Mouse (Mus musculus) midbrain, embryonic 15.5 days (tissue): Measurements from ENCODE around the gene Gm20388. TPM values are rescaled to one million over a fixed set of nuclear protein-coding genes. Genes with fewer than 3 reads are reported as not detected.

Experiments used
- ATAC-seq: fragments of 200-750 bp; cut with Nextera tagmentation; replicated peaks from 2 replicates; pipeline ENCODE4 v1.8.0; 2017; ENCODE audit warnings: moderate TSS enrichment
- H3K27ac ChIP-seq: fragments of 300-500 bp; sonication (generic); 2 replicates; pipeline ENCODE4 v1.5.1; 2015; ENCODE audit warnings: mild to moderate bottlenecking, inconsistent platforms
- H3K27me3 ChIP-seq: fragments of 300-500 bp; sonication (generic); replicated peaks from 2 replicates; pipeline ENCODE4 v1.6.1; 2015; ENCODE audit warnings: inconsistent platforms
- H3K36me3 ChIP-seq: fragments of 300-500 bp; sonication (generic); replicated peaks from 2 replicates; pipeline ENCODE4 v1.6.1; 2015; ENCODE audit warnings: inconsistent platforms
- H3K4me1 ChIP-seq: fragments of 300-500 bp; sonication (generic); 2 replicates; pipeline ENCODE4 v1.6.1; 2015; ENCODE audit warnings: inconsistent platforms
- H3K4me2 ChIP-seq: fragments of 300-500 bp; sonication (generic); 2 replicates; pipeline ENCODE4 v1.6.1; 2015; ENCODE audit warnings: inconsistent platforms, mild to moderate bottlenecking, moderate library complexity
- H3K4me3 ChIP-seq: fragments of 300-500 bp; sonication (generic); 2 replicates; pipeline ENCODE4 v1.5.1; 2015; ENCODE audit warnings: mild to moderate bottlenecking, inconsistent platforms
- H3K9ac ChIP-seq: fragments of 300-500 bp; sonication (generic); 2 replicates; pipeline ENCODE4 v1.6.1; 2015; ENCODE audit warnings: mild to moderate bottlenecking, inconsistent platforms
- H3K9me3 ChIP-seq: fragments of 300-500 bp; sonication (generic); 2 replicates; pipeline ENCODE4 v1.6.1; 2016; ENCODE audit warnings: inconsistent platforms
- WGBS: fragments of 180-500 bp; shearing (Covaris S2); methylation state at CpG from one replicate; pipeline ENCODE4 v1.1.7; 2015; ENCODE audit warnings: mixed read lengths; 5-methylcytosine and 5-hydroxymethylcytosine counted together
- polyA plus RNA-seq: library from polyadenylated mRNA; unstranded; fragments of >200 nt; fragmentation: Nextera tagmentation; extraction: Ambion mirVana; gene quantifications from 2 replicates; pipeline ENCODE4 v1.2.1, GENCODE M21; 2015

Gene Gm20388
- polyA plus RNA-seq, 1 experiment from 2014 or later = 5.6 TPM

- no peaks in the 10 kb centered on the region for H3K36me3 ChIP-seq
- no peaks in the 10 kb centered on the region for H3K27me3 ChIP-seq
- no peak for ATAC-seq
- H3K4me2 ChIP-seq = no peak overlapping the region
- no peaks in the 10 kb centered on the region for H3K9me3 ChIP-seq
- no peak overlapping the region for H3K4me3 ChIP-seq
- H3K4me1 ChIP-seq = no peaks in the 10 kb centered on the region; the same call in 1 of the 2 replicates
- H3K9ac ChIP-seq = no peak overlapping the region
- no peak overlapping the region for H3K27ac ChIP-seq
- WGBS = 87% methylated on average over 17 of the region's 17 CpGs
Measured at GRCm38 (mm10) chr8:121016621-121017020, 1106.0 kb downstream of the Gm20388 start.

- no peak overlapping the region for H3K27ac ChIP-seq
- H3K9me3 ChIP-seq = no peaks in the 10 kb centered on the region
- H3K36me3 ChIP-seq = no peaks in the 10 kb centered on the region
- no peak overlapping the region for H3K4me2 ChIP-seq
- no peak overlapping the region for H3K9ac ChIP-seq
- no peak for ATAC-seq
- no peaks in the 10 kb centered on the region for H3K27me3 ChIP-seq
- H3K4me3 ChIP-seq = no peak overlapping the region
- 71% methylated on average over 10 of the region's 10 CpGs for WGBS
- no peaks in the 10 kb centered on the region; the same call in 1 of the 2 replicates for H3K4me1 ChIP-seq
Measured at GRCm38 (mm10) chr8:121018236-121018635, 1107.6 kb downstream of the Gm20388 start.

GRCm38 (mm10) chr8:121021488-121021887 lies 1110.8 kb downstream of the Gm20388 start:
- no peaks in the 10 kb centered on the region for H3K9me3 ChIP-seq
- no peak overlapping the region for H3K4me2 ChIP-seq
- no peak overlapping the region for H3K4me3 ChIP-seq
- WGBS = 46% methylated on average over 12 of the region's 12 CpGs
- no peaks in the 10 kb centered on the region for H3K36me3 ChIP-seq
- no peak for ATAC-seq
- no peak overlapping the region for H3K27ac ChIP-seq
- no peaks in the 10 kb centered on the region for H3K27me3 ChIP-seq
- H3K4me1 ChIP-seq = no peaks in the 10 kb centered on the region; the same call in 1 of the 2 replicates
- no peak overlapping the region for H3K9ac ChIP-seq

- H3K9me3 ChIP-seq = no peaks in the 10 kb centered on the region
- no peak overlapping the region for H3K27ac ChIP-seq
- 84% methylated on average over 4 of the region's 4 CpGs for WGBS
- H3K9ac ChIP-seq = no peak overlapping the region
- no peaks in the 10 kb centered on the region for H3K36me3 ChIP-seq
- no peaks in the 10 kb centered on the region for H3K27me3 ChIP-seq
- H3K4me3 ChIP-seq = no peak overlapping the region
- H3K4me1 ChIP-seq = no peaks in the 10 kb centered on the region; the same call in 1 of the 2 replicates
- H3K4me2 ChIP-seq = no peak overlapping the region
- no peak for ATAC-seq
Measured at GRCm38 (mm10) chr8:121023003-121023402, 1112.4 kb downstream of the Gm20388 start.

DNA sequence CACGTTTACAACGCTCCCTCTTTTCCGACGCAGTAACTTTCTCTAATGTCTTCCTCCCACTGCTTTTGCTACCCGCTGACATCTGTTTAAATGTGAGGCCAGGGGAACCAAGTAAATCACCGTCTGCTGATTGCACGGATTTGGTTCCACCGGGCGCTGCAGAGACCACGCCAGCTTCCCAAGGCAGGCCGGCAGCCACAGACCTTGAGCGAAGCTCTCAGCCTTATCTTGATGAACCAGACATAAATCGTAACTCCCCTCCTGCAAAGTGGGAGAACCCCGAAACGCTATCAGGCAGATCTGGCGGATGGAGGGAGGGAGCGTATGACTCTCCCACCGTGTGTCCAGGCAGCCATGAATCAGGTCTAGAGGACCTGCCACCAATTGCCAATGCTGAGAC lies 1113.1 kb downstream of the Gm20388 start:
- no peaks in the 10 kb centered on the region; the same call in 1 of the 2 replicates for H3K4me1 ChIP-seq
- no peak overlapping the region for H3K27ac ChIP-seq
- no peak overlapping the region for H3K9ac ChIP-seq
- H3K4me3 ChIP-seq = no peak overlapping the region
- no peak overlapping the region for H3K4me2 ChIP-seq
- no peaks in the 10 kb centered on the region for H3K9me3 ChIP-seq
- ATAC-seq = no peak
- H3K36me3 ChIP-seq = no peaks in the 10 kb centered on the region
- WGBS = 78% methylated on average over 18 of the region's 18 CpGs
- no peaks in the 10 kb centered on the region for H3K27me3 ChIP-seq

GRCm38 (mm10) chr8:121025486-121025885 lies 1114.8 kb downstream of the Gm20388 start:
- no peak for ATAC-seq
- H3K9me3 ChIP-seq = no peaks in the 10 kb centered on the region
- no peaks in the 10 kb centered on the region for H3K36me3 ChIP-seq
- no peak overlapping the region for H3K4me3 ChIP-seq
- no peaks in the 10 kb centered on the region; the same call in 1 of the 2 replicates for H3K4me1 ChIP-seq
- 78% methylated on average over 5 of the region's 5 CpGs for WGBS
- no peaks in the 10 kb centered on the region for H3K27me3 ChIP-seq
- no peak overlapping the region for H3K4me2 ChIP-seq
- no peak overlapping the region for H3K27ac ChIP-seq
- no peak overlapping the region for H3K9ac ChIP-seq

GRCm38 (mm10) chr8:121027787-121028186 lies 1117.1 kb downstream of the Gm20388 start:
- Histone ChIP-seq H3K27me3 (no peaks in the 10 kb centered on the region), H3K4me1 (no peaks in the 10 kb centered on the region), H3K9ac (no peak overlapping the region), H3K27ac (no peak overlapping the region), H3K9me3 (no peaks in the 10 kb centered on the region), H3K4me2 (no peak overlapping the region), H3K4me3 (no peak overlapping the region), H3K36me3 (no peaks in the 10 kb centered on the region)
- 49% methylated on average over 13 of the region's 13 CpGs for WGBS
- no peak for ATAC-seq

DNA sequence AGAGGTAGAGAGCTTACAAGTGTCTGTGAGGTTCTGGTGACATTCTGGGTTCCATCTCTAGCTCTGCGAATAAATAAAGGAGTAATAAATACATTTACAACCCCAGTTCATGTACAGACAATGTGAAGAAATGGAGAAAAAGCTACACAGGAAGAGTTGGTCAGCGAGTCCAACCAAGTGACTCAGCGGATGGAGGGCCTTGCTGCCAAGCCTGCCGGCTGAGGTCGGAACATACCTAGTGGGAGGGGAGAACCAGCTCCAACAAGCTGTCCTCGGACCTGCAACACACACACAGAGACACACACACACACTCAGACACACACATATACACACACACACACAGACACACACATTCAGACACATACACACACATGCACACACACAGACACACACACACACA lies 1118.4 kb downstream of the Gm20388 start:
- WGBS = 88% methylated on average over 6 of the region's 6 CpGs
- H3K27me3 ChIP-seq = no peaks in the 10 kb centered on the region
- H3K9me3 ChIP-seq = no peaks in the 10 kb centered on the region
- H3K27ac ChIP-seq = no peak overlapping the region
- ATAC-seq = no peak
- no peak overlapping the region for H3K4me3 ChIP-seq
- no peaks in the 10 kb centered on the region for H3K4me1 ChIP-seq
- H3K9ac ChIP-seq = no peak overlapping the region
- H3K4me2 ChIP-seq = no peak overlapping the region
- no peaks in the 10 kb centered on the region for H3K36me3 ChIP-seq

DNA sequence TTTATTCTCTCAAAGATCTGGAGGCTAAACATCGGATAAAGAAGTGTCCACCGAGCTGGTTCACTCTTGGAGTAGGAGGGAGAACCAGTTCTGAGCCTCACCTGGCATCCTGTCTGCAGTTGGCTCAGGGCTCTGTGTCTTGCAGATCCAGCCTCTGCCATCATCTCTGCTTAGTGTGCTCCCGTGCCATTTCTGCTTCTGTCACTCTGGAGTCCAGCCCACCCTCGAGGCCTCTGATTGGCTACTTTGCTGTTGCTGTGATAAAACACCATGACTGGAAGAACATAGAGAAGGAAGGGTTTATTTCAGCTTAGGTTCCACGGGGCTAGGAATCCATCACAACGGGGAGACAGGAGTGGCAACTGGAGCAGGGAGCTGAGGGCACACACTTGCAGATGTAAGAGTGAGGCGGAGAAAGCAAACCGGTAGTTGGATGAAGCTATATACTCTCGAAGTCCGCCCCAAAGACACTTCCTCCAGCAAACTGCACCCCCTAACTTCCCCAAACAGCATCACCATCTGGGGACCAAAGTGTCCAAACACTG lies 1119.9 kb downstream of the Gm20388 start:
- 76% methylated on average over 10 of the region's 10 CpGs for WGBS
- no peak for ATAC-seq
- no peaks in the 10 kb centered on the region for H3K4me1 ChIP-seq
- no peak overlapping the region for H3K4me3 ChIP-seq
- H3K27ac ChIP-seq = no peak overlapping the region
- H3K27me3 ChIP-seq = no peaks in the 10 kb centered on the region
- no peaks in the 10 kb centered on the region for H3K36me3 ChIP-seq
- no peaks in the 10 kb centered on the region for H3K9me3 ChIP-seq
- no peak overlapping the region for H3K9ac ChIP-seq
- no peak overlapping the region for H3K4me2 ChIP-seq

DNA sequence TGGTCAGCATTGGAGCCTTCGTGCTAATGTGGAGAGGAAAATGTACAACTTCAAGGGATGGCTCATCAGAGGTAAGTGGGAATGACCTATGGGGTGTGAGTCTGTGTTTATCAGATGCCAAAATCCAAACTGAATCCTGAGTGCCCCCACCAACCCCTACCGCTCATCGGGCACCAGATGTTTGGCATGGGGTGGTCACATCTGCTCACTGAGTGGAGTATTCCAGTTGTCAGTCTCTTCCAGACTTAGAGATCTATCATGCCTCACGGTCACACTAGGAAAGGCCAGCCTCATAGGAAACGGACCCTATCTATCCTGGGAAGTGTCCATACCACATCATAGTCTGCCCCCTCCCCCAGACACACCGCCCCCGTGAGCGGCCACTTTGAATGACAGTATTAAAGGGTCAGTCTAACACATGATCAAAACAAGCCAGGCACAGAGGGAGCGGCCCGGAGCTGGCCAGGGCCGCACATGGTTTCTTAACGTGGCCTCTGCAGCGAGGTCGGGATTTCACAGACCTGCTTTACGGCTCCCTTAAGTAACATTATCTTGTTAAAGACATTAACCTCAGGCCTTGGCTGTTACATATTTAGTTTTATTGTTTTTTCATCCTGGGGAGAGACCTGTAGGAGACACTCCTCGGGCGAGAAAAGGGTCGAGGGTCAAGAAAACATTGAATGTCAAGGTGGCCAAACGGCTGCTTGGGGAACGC lies 1122.8 kb downstream of the Gm20388 start:
- no peak overlapping the region for H3K4me3 ChIP-seq
- H3K9ac ChIP-seq = no peak overlapping the region
- ATAC-seq = no peak
- H3K4me2 ChIP-seq = no peak overlapping the region
- H3K36me3 ChIP-seq = no peaks in the 10 kb centered on the region
- H3K9me3 ChIP-seq = no peaks in the 10 kb centered on the region
- WGBS = 84% methylated on average over 20 of the region's 20 CpGs
- H3K27me3 ChIP-seq = no peaks in the 10 kb centered on the region
- no peak overlapping the region for H3K27ac ChIP-seq
- no peaks in the 10 kb centered on the region for H3K4me1 ChIP-seq

DNA sequence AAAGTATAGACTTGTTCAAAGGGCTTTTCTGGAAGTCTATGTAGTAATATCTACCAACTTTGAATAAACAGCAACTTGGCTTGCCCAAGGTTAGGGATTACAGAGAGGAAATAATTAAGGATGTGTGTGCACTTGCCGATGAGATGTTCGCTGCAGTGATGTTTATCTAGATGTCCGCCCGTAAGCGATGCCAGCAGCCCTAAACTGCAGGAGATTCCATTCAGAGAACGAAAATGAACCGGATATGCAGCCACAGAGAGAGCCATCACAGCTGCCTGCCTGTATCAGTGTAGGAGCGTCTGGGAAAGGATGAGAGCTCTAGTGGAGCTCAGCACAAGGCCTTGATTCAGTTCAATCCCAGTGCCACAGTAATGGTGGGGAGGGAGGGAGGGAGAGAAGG lies 1125.0 kb downstream of the Gm20388 start:
- Histone ChIP-seq H3K4me1 (no peaks in the 10 kb centered on the region), H3K4me2 (no peak overlapping the region), H3K36me3 (no peaks in the 10 kb centered on the region), H3K27ac (no peak overlapping the region), H3K27me3 (no peaks in the 10 kb centered on the region), H3K9me3 (no peaks in the 10 kb centered on the region), H3K9ac (no peak overlapping the region), H3K4me3 (no peak overlapping the region)
- whole genome bisulfite sequencing = 78% methylated on average over 8 of the region's 8 CpGs
- no peak for ATAC-seq

DNA sequence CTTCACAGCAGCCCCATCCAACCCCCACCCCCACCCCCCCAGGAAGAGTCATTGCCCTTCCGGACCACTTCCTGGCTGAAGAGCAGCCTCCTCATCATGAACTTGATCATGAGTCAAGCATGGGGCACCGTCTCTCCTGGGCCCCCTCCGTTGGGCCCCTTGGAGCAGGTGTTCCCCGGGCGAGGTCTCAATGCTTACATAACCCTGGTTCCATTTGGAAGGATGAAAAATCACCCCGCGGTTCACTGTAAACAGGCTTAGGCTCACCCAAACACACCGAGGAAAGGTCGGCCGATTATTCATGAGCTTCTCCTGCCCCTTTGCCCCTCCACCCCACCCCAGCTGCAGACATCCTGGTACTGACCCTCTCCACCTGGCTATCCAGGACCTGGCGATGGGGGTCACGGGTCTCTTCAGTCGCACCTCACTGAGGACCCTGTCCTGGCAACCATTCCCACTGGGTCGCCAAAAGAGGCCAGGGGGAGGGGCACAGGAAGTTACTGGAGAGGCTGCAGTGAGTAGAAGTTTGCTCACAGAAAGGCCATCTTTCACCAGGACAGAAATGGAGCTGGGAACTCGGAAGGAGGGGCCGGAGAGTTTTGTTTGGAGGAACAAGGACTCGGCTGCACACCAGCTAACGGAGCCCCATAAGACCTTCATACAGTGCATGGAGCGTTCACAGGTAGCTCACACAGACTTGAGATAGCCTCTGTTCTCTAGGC lies 1133.2 kb downstream of the Gm20388 start:
- WGBS = 65% methylated on average over 19 of the region's 19 CpGs
- Histone ChIP-seq H3K36me3 (no peaks in the 10 kb centered on the region), H3K9ac (no peak overlapping the region), H3K27me3 (no peaks in the 10 kb centered on the region), H3K9me3 (no peaks in the 10 kb centered on the region), H3K4me3 (no peak overlapping the region), H3K27ac (no peak overlapping the region), H3K4me2 (no peak overlapping the region), H3K4me1 (no peaks in the 10 kb centered on the region)
- no peak for ATAC-seq
